8 mouse cellular contexts compared by ENCODE assay signal in genomic region chr2:26139034-26139544, GRCm38 (mm10). TPM values are rescaled to one million over a fixed set of nuclear protein-coding genes. Genes with fewer than 3 reads are reported as not detected.
DNase-seq lines count a peak whose midpoint lies in the region; ATAC-seq lines count a peak whose summit lies in the region.

No protein-coding gene starts in this region.

- peak; percentile 30 for DNase-seq in kidney, adult 9 months
- DNase-seq in kidney, postnatal 4 days = no peak
- DNase-seq in midbrain, embryonic 14.5 days = no peak
- DNase-seq in layer of hippocampus, postnatal 36 days = no peak
- no peak for DNase-seq in right cerebral cortex, postnatal 36 days (ENCODE audit: low spot score in 2 of 2)
- DNase-seq in left cerebral cortex, adult 18-20 months (ENCODE audit: low spot score in 2 of 2) = no peak

- peak overlapping the region; percentile 87 for H3K27ac ChIP-seq in brown adipose tissue, adult 24 weeks (replicated peaks; ENCODE audit: low read depth, low read length)
- H3K27ac ChIP-seq in hindbrain, embryonic 12.5 days = peak overlapping the region; percentile 99
- H3K27ac ChIP-seq in midbrain, embryonic 14.5 days (replicated peaks; ENCODE audit: low read depth, low read length) = peak overlapping the region; percentile 97

- H3K9me3 ChIP-seq in hindbrain, embryonic 12.5 days (replicated peaks) = no peaks in the 10 kb centered on the region
- no peaks in the 10 kb centered on the region for H3K9me3 ChIP-seq in midbrain, embryonic 14.5 days (ENCODE audit: control insufficient read depth, low read length)

- H3K4me2 ChIP-seq in hindbrain, embryonic 12.5 days (replicated peaks) = peak overlapping the region; percentile 81
- peak overlapping the region; percentile 92 for H3K4me2 ChIP-seq in midbrain, embryonic 14.5 days (ENCODE audit: low read length)

- 61% methylated on average over 7 of the region's 7 CpGs for WGBS in hindbrain, embryonic 12.5 days
- WGBS in midbrain, embryonic 14.5 days = 44% methylated on average over 7 of the region's 7 CpGs

- H3K9ac ChIP-seq in hindbrain, embryonic 12.5 days = peak overlapping the region; percentile 93
- peak overlapping the region; percentile 85 for H3K9ac ChIP-seq in midbrain, embryonic 14.5 days (replicated peaks; ENCODE audit: low read length)

- peaks cover 18% of the 10 kb centered on the region for H3K36me3 ChIP-seq in hindbrain, embryonic 12.5 days
- H3K36me3 ChIP-seq in midbrain, embryonic 14.5 days (ENCODE audit: control insufficient read depth, insufficient read depth, low read length) = peaks cover 10% of the 10 kb centered on the region; the same call in 1 of the 2 replicates

- H3K4me3 ChIP-seq in brown adipose tissue, adult 24 weeks (ENCODE audit: insufficient read depth, low read depth, low read length) = peak overlapping the region; percentile 77
- H3K4me3 ChIP-seq in hindbrain, embryonic 12.5 days = peak overlapping the region; percentile 85
- H3K4me3 ChIP-seq in midbrain, embryonic 14.5 days (replicated peaks; ENCODE audit: low read depth, low read length) = peak overlapping the region; percentile 78

- H3K4me1 ChIP-seq in brown adipose tissue, adult 24 weeks (ENCODE audit: control insufficient read depth, insufficient read depth, insufficient read length, low read length) = peaks cover 5% of the 10 kb centered on the region
- H3K4me1 ChIP-seq in hindbrain, embryonic 12.5 days = peaks cover 27% of the 10 kb centered on the region
- peaks cover 19% of the 10 kb centered on the region for H3K4me1 ChIP-seq in midbrain, embryonic 14.5 days (ENCODE audit: control insufficient read depth, insufficient read depth, low read length)

- no peak for ATAC-seq in hindbrain, embryonic 12.5 days (ENCODE audit: low FRiP score)
- ATAC-seq in midbrain, embryonic 14.5 days (ENCODE audit: low FRiP score, low TSS enrichment) = no peak

- no peaks in the 10 kb centered on the region for H3K27me3 ChIP-seq in hindbrain, embryonic 12.5 days
- no peaks in the 10 kb centered on the region for H3K27me3 ChIP-seq in midbrain, embryonic 14.5 days (ENCODE audit: control insufficient read depth, insufficient read depth, low read length)

RNA-seq across cellular contexts. Expression of gene Nacc2, which starts 16.1 kb away (rescaled TPM):
- polyA plus RNA-seq in brown adipose tissue, adult 24 weeks (2012; ENCODE audit: insufficient read depth, insufficient read length, missing spikeins) = 17.7 and 26.5 TPM in 2 replicates
- polyA plus RNA-seq in hindbrain, embryonic 12.5 days (2016; fragmentation: Nextera tagmentation; extraction: Ambion mirVana) = 12.6 and 15.0 TPM in 2 replicates
- polyA plus RNA-seq in midbrain, embryonic 14.5 days (2014; fragmentation: Nextera tagmentation; extraction: Ambion mirVana) = 8.2 and 10.3 TPM in 2 replicates
- total RNA-seq in layer of hippocampus, postnatal 36 days (2021) = 10 to 100 TPM; 60.6 to 66.8 TPM
- total RNA-seq in left cerebral cortex, adult 18-20 months (2021) = 10 to 100 TPM; 69.8 to 81.1 TPM
